Mouse (Mus musculus) C2C12 (cell line): Measurements from ENCODE around the gene Slc25a54. TPM values are rescaled to one million over a fixed set of nuclear protein-coding genes. Genes with fewer than 3 reads are reported as not detected.

Experiments used
- H3K27me3 ChIP-seq: one replicate; pipeline ENCODE4 v1.6.1; 2011; ENCODE audit not compliant: control insufficient read depth, insufficient read depth, insufficient read length
- H3K36me3 ChIP-seq: one replicate; pipeline ENCODE4 v1.6.1; 2011; ENCODE audit not compliant: control insufficient read depth, insufficient read depth
- H3K4me3 ChIP-seq: one replicate; pipeline ENCODE4 v1.5.1; 2011; ENCODE audit warnings: mild to moderate bottlenecking, control low read depth; ENCODE audit not compliant: poor library complexity, insufficient read depth, severe bottlenecking
- H3K79me2 ChIP-seq: one replicate; pipeline ENCODE4 v1.6.1; 2011; ENCODE audit not compliant: control insufficient read depth, insufficient read depth
- H3K79me3 ChIP-seq: one replicate; pipeline ENCODE4 v1.6.1; 2011; ENCODE audit warnings: low read depth, control low read depth
- H3ac ChIP-seq: one replicate; pipeline ENCODE3; 2011; ENCODE audit warnings: low read depth; ENCODE audit not compliant: control insufficient read depth, insufficient read length
- CEBPB ChIP-seq: IDR thresholded peaks from one replicate; pipeline ENCODE4 v1.6.1; 2011; ENCODE audit warnings: low read depth, mild to moderate bottlenecking, control low read depth, moderate library complexity
- CTCF ChIP-seq: IDR thresholded peaks from one replicate; pipeline ENCODE4 v1.5.1; 2011; ENCODE audit not compliant: control insufficient read depth, insufficient read depth, insufficient read length
- FOSL1 ChIP-seq: IDR thresholded peaks from one replicate; pipeline ENCODE4 v1.8.0; 2011; ENCODE audit warnings: mild to moderate bottlenecking, low read length; ENCODE audit not compliant: poor library complexity, insufficient read depth, severe bottlenecking
- MAX ChIP-seq: IDR thresholded peaks from one replicate; pipeline ENCODE4 v1.6.1; 2011; ENCODE audit warnings: mild to moderate bottlenecking, control low read depth
- MYOD1 ChIP-seq: IDR thresholded peaks from one replicate; pipeline ENCODE4 v1.6.1; 2011; ENCODE audit warnings: low read depth; ENCODE audit not compliant: control insufficient read depth, insufficient read length
- MYOG ChIP-seq: IDR thresholded peaks from one replicate; pipeline ENCODE4 v1.6.1; 2011; ENCODE audit not compliant: control insufficient read depth, insufficient read length; ENCODE audit errors: extremely low read depth
- USF1 ChIP-seq: IDR thresholded peaks from one replicate; pipeline ENCODE4 v1.6.1; 2011; ENCODE audit warnings: low read depth, mild to moderate bottlenecking, control low read depth, moderate library complexity
- polyA plus RNA-seq: library from polyadenylated mRNA; unstranded; fragments of >200 nt; fragmentation: generic; extraction: Trizol; gene quantifications from one replicate; pipeline ENCODE4 v1.2.1, GENCODE M21; 2012; ENCODE audit warnings: missing spikeins

The Slc25a54 gene
- polyA plus RNA-seq, 1 experiment, result not detected

GRCm38 (mm10) chr3:109129768-109130167 is 49.5 kb downstream of the Slc25a54 start:
- peaks cover 100% of the 10 kb centered on the region for H3K79me3 ChIP-seq
- H3ac ChIP-seq, result no peak overlapping the region
- peaks cover 97% of the 10 kb centered on the region for H3K36me3 ChIP-seq
- no peak for TF ChIP-seq MAX
- no peak for TF ChIP-seq CEBPB
- no peak for TF ChIP-seq MYOG
- TF ChIP-seq FOSL1, result no peak
- no peak for TF ChIP-seq CTCF
- TF ChIP-seq MYOD1, result no peak
- no peak for TF ChIP-seq USF1
- H3K79me2 ChIP-seq, result peaks cover 100% of the 10 kb centered on the region
- H3K4me3 ChIP-seq, result no peak overlapping the region
- H3K27me3 ChIP-seq, result no peaks in the 10 kb centered on the region

DNA sequence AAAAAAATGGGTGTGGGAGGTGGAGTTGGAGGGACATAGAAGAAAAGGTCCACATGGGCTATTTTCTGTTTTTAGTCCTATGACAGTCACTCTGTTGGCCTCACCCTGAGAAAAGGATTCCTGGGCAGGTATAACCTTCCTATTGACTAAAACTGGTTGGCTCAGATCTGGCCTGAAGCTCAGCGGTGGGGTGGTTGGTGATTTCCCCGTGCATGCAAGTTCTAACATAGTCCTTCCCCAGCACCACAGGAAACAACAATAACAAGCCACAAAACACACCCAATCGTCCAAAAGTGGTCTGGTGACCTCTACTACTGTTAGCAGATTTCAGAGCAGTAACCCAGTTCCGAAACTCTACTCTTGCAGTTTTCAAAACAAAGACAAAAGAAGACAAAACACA is 52.7 kb downstream of the Slc25a54 start:
- Histone ChIP-seq H3K27me3 (no peaks in the 10 kb centered on the region), H3K79me2 (peaks cover 100% of the 10 kb centered on the region), H3K79me3 (peaks cover 91% of the 10 kb centered on the region), H3K4me3 (no peak overlapping the region), H3K36me3 (peaks cover 94% of the 10 kb centered on the region), H3ac (no peak overlapping the region)
- no peak for TF ChIP-seq CEBPB
- no peak for TF ChIP-seq MYOD1
- TF ChIP-seq CTCF, result no peak

- H3K27me3 ChIP-seq, result no peaks in the 10 kb centered on the region
- no peak overlapping the region for H3ac ChIP-seq
- H3K36me3 ChIP-seq, result peaks cover 84% of the 10 kb centered on the region
- TF ChIP-seq FOSL1, result no peak
- TF ChIP-seq USF1, result no peak
- TF ChIP-seq MYOG, result no peak
- no peak for TF ChIP-seq MAX
- no peak for TF ChIP-seq CEBPB
- TF ChIP-seq CTCF, result no peak
- no peak for TF ChIP-seq MYOD1
- H3K4me3 ChIP-seq, result no peak overlapping the region
- H3K79me2 ChIP-seq, result peaks cover 91% of the 10 kb centered on the region
- H3K79me3 ChIP-seq, result peaks cover 88% of the 10 kb centered on the region
Measured at GRCm38 (mm10) chr3:109134036-109134435, 53.8 kb downstream of the Slc25a54 start.

DNA sequence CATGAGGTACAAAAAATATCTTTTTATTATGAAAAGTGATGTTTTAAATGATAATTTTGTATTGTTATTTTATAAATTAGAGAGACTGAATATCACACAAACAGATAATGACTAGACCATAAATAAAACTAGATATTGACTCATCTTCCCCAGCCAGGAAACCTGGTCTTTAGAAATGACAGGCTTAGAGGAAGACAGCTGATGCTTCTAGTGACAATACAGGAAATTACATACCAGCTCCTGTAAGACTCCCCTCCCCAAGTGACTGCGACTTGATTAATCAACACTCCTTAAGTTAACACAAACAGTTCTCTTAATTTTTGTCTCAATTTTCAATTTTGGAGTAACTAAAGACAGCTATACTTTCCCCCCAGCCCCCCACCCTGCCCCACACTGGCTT is 55.1 kb downstream of the Slc25a54 start:
- TF ChIP-seq CTCF (no peak), CEBPB (no peak), MYOG (no peak), USF1 (no peak), FOSL1 (no peak), MAX (no peak), MYOD1 (no peak)
- Histone ChIP-seq H3ac (no peak overlapping the region), H3K79me2 (peaks cover 78% of the 10 kb centered on the region), H3K79me3 (peaks cover 75% of the 10 kb centered on the region), H3K27me3 (no peaks in the 10 kb centered on the region), H3K4me3 (no peak overlapping the region), H3K36me3 (peaks cover 70% of the 10 kb centered on the region)

- no peaks in the 10 kb centered on the region for H3K27me3 ChIP-seq
- TF ChIP-seq MYOG (no peak), USF1 (no peak)
- H3K79me2 ChIP-seq, result peaks cover 93% of the 10 kb centered on the region
- peaks cover 79% of the 10 kb centered on the region for H3K36me3 ChIP-seq
- H3K79me3 ChIP-seq, result peaks cover 66% of the 10 kb centered on the region
- H3K4me3 ChIP-seq, result no peak overlapping the region
- H3ac ChIP-seq, result no peak overlapping the region
Measured at GRCm38 (mm10) chr3:109152561-109152960, 72.3 kb downstream of the Slc25a54 start.

- TF ChIP-seq USF1, result no peak
- TF ChIP-seq CEBPB, result no peak
- no peak for TF ChIP-seq FOSL1
- TF ChIP-seq MAX, result no peak
- TF ChIP-seq MYOG, result no peak
- no peak for TF ChIP-seq MYOD1
- no peak for TF ChIP-seq CTCF
- H3K36me3 ChIP-seq, result peaks cover 75% of the 10 kb centered on the region
Measured at GRCm38 (mm10) chr3:109153410-109153809, 73.1 kb downstream of the Slc25a54 start.

More at GRCm38 (mm10) chr3:109153410-109153809, 73.1 kb downstream of the Slc25a54 start:
- H3ac ChIP-seq, result no peak overlapping the region
- no peak overlapping the region for H3K4me3 ChIP-seq
- no peaks in the 10 kb centered on the region for H3K27me3 ChIP-seq
- H3K79me2 ChIP-seq, result peaks cover 86% of the 10 kb centered on the region
- H3K79me3 ChIP-seq, result peaks cover 57% of the 10 kb centered on the region
